Mouse (Mus musculus) MEL-GATA-1-ER (cell line): ENCODE measurements around the gene Ppp1r12c.
A peak's percentile ranks its signal among the peaks of the same experiment; 100 is the strongest.

ENCODE experiments used
- DNase-seq: peaks from one replicate; pipeline ENCODE4 v3.0.0-alpha.2; 2012; ENCODE audit warnings: low read depth; ENCODE audit errors: extremely low read depth

Gene Ppp1r12c

GRCm38 (mm10) chr7:4493991-4494390 lies 7.5 kb downstream of the Ppp1r12c start:
- DNase-seq: peak; percentile 83

GRCm38 (mm10) chr7:4492284-4493224 lies 8.9 kb downstream of the Ppp1r12c start:
- DNase-seq: no peak

GRCm38 (mm10) chr7:4491308-4491707 lies 10.2 kb downstream of the Ppp1r12c start:
- DNase-seq: no peak

GRCm38 (mm10) chr7:4482281-4482680 lies 19.2 kb downstream of the Ppp1r12c start:
- DNase-seq: no peak

- no peak for DNase-seq
These were observed 21.8 kb downstream of the Ppp1r12c start for GRCm38 (mm10) chr7:4479674-4480073.

GRCm38 (mm10) chr7:4478796-4479291 lies 22.6 kb downstream of the Ppp1r12c start:
- no peak for DNase-seq

GRCm38 (mm10) chr7:4478021-4478795 lies 23.3 kb downstream of the Ppp1r12c start:
- DNase-seq: no peak

- no peak for DNase-seq
These were observed 27.5 kb downstream of the Ppp1r12c start for GRCm38 (mm10) chr7:4473940-4474339.

GRCm38 (mm10) chr7:4471179-4471555 lies 30.3 kb downstream of the Ppp1r12c start:
- DNase-seq: no peak

- DNase-seq: no peak
These were observed 31.0 kb downstream of the Ppp1r12c start for GRCm38 (mm10) chr7:4470275-4471178.

GRCm38 (mm10) chr7:4467801-4468200 lies 33.7 kb downstream of the Ppp1r12c start:
- DNase-seq: no peak

- no peak for DNase-seq
These were observed 37.2 kb downstream of the Ppp1r12c start for GRCm38 (mm10) chr7:4464194-4464824.

GRCm38 (mm10) chr7:4460576-4461434 lies 40.7 kb downstream of the Ppp1r12c start, which contains the start of gene Eps8l1:
TSS of gene Eps8l1 (plus strand) at chr7:4460674.
- DNase-seq: no peak

- DNase-seq: no peak
These were observed 48.8 kb downstream of the Ppp1r12c start for GRCm38 (mm10) chr7:4452644-4453043.

GRCm38 (mm10) chr7:4449211-4449610 lies 52.3 kb downstream of the Ppp1r12c start:
- DNase-seq: no peak

GRCm38 (mm10) chr7:4448439-4448838 lies 53.0 kb downstream of the Ppp1r12c start:
- DNase-seq: peak; percentile 38

GRCm38 (mm10) chr7:4447138-4447537 lies 54.3 kb downstream of the Ppp1r12c start:
- no peak for DNase-seq

GRCm38 (mm10) chr7:4445216-4445791 lies 56.2 kb downstream of the Ppp1r12c start, which contains the start of gene Rdh13:
TSS of gene Rdh13 (minus strand) at chr7:4445649.
- peak; percentile 86 for DNase-seq

- no peak for DNase-seq
These were observed 60.9 kb downstream of the Ppp1r12c start for GRCm38 (mm10) chr7:4440549-4440948.
